Mouse (Mus musculus) heart, embryonic 15.5 days (tissue): ENCODE results near the gene Pde4a. TPM values are rescaled to one million over a fixed set of nuclear protein-coding genes. Genes with fewer than 3 reads are reported as not detected.

ENCODE experiments used
- ATAC-seq: fragments of 200-750 bp; cut with Nextera tagmentation; replicated peaks from 2 replicates; pipeline ENCODE4 v1.8.0; 2017; ENCODE audit warnings: low read depth, moderate TSS enrichment; ENCODE audit not compliant: insufficient number of reproducible peaks, insufficient read depth, low FRiP score
- H3K27ac ChIP-seq: fragments of 300-500 bp; sonication (generic); 2 replicates; pipeline ENCODE4 v1.5.1; 2015; ENCODE audit warnings: mild to moderate bottlenecking, inconsistent platforms
- H3K27me3 ChIP-seq: fragments of 300-500 bp; sonication (generic); 2 replicates; pipeline ENCODE4 v1.6.1; 2015; ENCODE audit warnings: inconsistent platforms
- H3K36me3 ChIP-seq: fragments of 300-500 bp; sonication (generic); 2 replicates; pipeline ENCODE4 v1.6.1; 2015; ENCODE audit warnings: mild to moderate bottlenecking, inconsistent platforms
- H3K4me1 ChIP-seq: fragments of 300-500 bp; sonication (generic); replicated peaks from 2 replicates; pipeline ENCODE4 v1.6.1; 2015; ENCODE audit warnings: inconsistent platforms
- H3K4me2 ChIP-seq: fragments of 300-500 bp; sonication (generic); 2 replicates; pipeline ENCODE4 v1.6.1; 2015; ENCODE audit warnings: inconsistent platforms, mild to moderate bottlenecking, moderate library complexity
- H3K4me3 ChIP-seq: fragments of 300-500 bp; sonication (generic); 2 replicates; pipeline ENCODE4 v1.5.1; 2015; ENCODE audit warnings: mild to moderate bottlenecking, inconsistent platforms
- H3K9ac ChIP-seq: fragments of 300-500 bp; sonication (generic); 2 replicates; pipeline ENCODE4 v1.6.1; 2015; ENCODE audit warnings: mild to moderate bottlenecking, inconsistent platforms
- H3K9me3 ChIP-seq: fragments of 300-500 bp; sonication (generic); replicated peaks from 2 replicates; pipeline ENCODE4 v1.6.1; 2016; ENCODE audit warnings: inconsistent platforms
- WGBS: fragments of 180-500 bp; shearing (Covaris S2); methylation state at CpG from one replicate; pipeline ENCODE4 v1.1.7; 2015; ENCODE audit warnings: mixed read lengths; 5-methylcytosine and 5-hydroxymethylcytosine counted together
- polyA plus RNA-seq: library from polyadenylated mRNA; unstranded; fragments of >200 nt; fragmentation: Nextera tagmentation; extraction: Ambion mirVana; gene quantifications from 2 replicates; pipeline ENCODE4 v1.2.1, GENCODE M21; 2015

Gene Pde4a
- polyA plus RNA-seq, 1 experiment from 2014 or later, result 13.0 TPM

DNA sequence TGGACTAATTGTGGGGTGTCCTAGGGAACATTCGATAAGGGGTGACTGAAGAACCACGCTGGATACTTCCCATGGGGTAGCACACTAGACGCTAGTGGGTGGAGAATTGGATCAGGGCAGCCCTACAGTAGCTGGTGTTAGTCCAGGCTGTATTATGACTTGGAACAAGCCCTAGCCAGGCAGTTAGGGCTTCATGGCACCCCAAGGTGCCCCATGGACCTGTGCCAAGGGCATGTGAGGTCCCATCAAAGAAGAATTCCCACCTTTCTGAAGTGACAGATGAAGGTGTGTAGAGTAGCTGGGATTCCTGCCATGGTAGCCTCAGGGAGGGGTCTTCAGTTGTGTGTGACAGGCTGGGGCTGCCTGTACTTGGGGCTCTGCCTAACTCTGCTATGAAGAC lies 1.0 kb downstream of the Pde4a start:
- 31% methylated on average over 3 of the region's 3 CpGs for WGBS
- H3K4me1 ChIP-seq, result peaks cover 55% of the 10 kb centered on the region

DNA sequence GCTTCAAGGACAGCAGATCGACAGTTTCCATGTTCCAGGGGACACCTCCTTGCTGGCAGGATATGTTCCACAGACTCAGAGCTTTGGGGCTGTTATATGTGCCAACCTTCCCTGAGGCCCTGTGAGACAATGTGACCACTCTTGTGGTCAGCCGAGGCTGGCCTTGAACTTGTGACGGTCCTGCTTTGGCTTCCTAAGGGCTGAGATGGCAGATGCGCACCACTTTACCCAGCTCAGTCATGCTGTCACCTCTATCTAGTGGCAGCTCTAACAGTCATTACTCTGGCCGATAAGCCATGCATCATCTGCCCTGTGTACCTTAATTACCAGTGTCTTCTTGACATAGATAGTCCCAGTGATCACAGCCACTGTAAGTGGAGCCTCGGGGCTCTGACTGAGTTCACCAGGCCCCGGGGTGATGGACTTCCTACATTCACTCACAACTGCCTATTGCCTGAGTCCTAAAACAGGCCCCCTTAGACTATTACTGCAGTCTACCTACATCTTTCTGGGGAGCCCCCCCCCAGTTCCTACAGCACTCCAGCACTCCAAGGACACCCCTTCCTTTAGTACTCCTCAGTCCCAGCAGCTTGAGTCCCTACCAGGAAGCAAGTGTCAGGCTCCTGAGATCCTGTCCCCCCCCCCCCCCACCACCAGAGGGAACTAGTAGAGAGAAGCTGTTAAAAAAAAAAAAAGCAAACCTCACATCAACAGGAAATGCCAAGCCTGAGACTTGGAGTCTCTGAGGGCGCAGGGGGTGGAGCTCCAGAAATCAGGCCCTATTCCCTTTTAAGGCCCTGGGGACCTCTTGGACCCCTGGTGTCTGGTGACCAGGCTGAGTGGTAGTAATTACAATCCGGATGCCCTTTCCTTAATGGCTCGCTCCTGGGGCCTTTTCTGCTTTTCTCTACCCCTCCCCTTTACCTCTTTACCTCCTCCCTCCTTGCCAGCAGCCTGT lies 1.9 kb downstream of the Pde4a start:
- Histone ChIP-seq H3K4me2 (peak overlapping the region; percentile 97), H3K4me1 (peaks cover 54% of the 10 kb centered on the region), H3K4me3 (peak overlapping the region; percentile 45), H3K27me3 (peaks cover 41% of the 10 kb centered on the region), H3K36me3 (no peaks in the 10 kb centered on the region), H3K9me3 (no peaks in the 10 kb centered on the region), H3K9ac (peak overlapping the region; percentile 20), H3K27ac (peak overlapping the region; percentile 91)
- ATAC-seq, result no peak
- WGBS, result 50% methylated on average over 10 of the region's 10 CpGs

More for the DNA sequence above, 1.0 kb downstream of the Pde4a start:
- Histone ChIP-seq H3K27ac (no peak overlapping the region), H3K4me3 (peak overlapping the region; percentile 67), H3K4me2 (peak overlapping the region; percentile 97), H3K36me3 (no peaks in the 10 kb centered on the region), H3K27me3 (peaks cover 49% of the 10 kb centered on the region), H3K9ac (peak overlapping the region; percentile 73; the same call in 1 of the 2 replicates), H3K9me3 (no peaks in the 10 kb centered on the region)
- no peak for ATAC-seq

DNA sequence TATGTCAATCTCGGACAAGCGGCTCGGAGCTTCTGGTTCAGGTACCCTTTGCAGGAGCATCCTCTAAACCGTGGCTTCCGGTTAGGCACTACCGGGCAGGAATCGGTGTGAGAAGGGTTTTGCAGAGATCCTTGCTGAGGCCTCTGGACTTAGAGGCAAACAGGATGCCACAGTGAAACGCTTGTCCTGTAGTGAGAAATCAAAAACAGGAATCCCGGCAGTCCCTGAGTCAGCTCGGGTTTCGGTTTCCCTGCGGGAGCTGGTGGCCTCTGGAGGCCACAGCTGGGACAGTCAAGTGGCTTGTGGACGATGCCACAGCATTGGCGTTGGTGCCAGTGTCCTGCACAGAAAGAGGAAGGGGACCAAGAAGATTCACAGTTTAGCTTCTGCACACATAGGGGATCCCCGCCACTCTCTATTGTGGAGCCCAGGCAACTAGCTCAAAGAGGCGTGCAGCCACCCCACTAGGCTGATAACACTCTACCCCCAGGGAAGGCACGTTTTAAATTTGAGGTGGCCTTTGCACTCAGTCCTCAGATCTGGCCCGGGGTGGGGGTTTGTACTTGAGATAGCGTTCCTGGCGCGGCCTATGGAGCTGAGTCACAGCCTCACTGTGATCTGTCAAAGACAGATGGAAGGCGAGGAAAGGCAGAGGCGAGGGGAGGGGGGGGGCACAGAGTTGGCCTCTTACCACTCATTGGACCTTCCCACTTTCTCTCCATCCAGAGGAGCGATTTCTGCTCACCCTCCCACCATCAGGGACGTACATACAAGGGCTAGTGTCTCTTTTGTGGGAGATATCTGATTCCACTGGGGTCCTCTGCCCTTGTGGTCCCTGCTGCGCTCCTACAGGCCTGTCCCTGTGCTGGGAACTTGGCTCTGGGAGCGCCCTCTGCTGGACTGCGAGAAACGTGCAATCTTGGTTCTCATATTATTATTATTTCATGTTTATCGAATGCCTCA lies 2.9 kb downstream of the Pde4a start:
- Histone ChIP-seq H3K9ac (peak overlapping the region; percentile 20), H3K9me3 (no peaks in the 10 kb centered on the region), H3K4me3 (peak overlapping the region; percentile 45), H3K27ac (peak overlapping the region; percentile 91), H3K4me2 (peak overlapping the region; percentile 97), H3K27me3 (peaks cover 33% of the 10 kb centered on the region), H3K4me1 (peaks cover 54% of the 10 kb centered on the region), H3K36me3 (no peaks in the 10 kb centered on the region)
- 2% methylated on average over 30 of the region's 30 CpGs for WGBS
- peak; percentile 79 for ATAC-seq

DNA sequence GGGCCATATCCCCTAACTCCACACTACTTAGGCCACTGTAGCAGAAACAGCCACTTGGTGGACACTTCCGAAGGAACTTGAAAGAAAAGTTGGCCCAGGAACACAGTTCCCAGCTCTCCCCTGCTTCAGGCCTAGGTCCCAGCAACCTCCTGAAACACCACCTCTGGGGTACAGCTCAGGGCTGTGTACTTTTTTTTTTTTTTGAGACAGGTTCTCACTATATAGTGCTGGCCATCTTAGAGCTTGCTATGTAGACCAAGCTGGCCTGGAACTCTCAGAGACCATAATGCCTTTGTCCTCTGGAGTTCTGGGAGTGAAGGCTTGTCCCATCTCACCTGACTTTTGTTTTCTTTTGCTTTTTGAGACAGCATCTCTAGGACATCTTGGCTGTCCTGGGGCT lies 3.6 kb downstream of the Pde4a start:
- Histone ChIP-seq H3K27ac (peak overlapping the region; percentile 91), H3K36me3 (no peaks in the 10 kb centered on the region), H3K9ac (no peak overlapping the region), H3K4me3 (peak overlapping the region; percentile 45; the same call in 1 of the 2 replicates), H3K4me2 (peak overlapping the region; percentile 97), H3K27me3 (peaks cover 26% of the 10 kb centered on the region), H3K4me1 (peaks cover 51% of the 10 kb centered on the region), H3K9me3 (no peaks in the 10 kb centered on the region)
- ATAC-seq, result no peak
- WGBS, result 36% methylated on average over 1 of the region's 1 CpGs

DNA sequence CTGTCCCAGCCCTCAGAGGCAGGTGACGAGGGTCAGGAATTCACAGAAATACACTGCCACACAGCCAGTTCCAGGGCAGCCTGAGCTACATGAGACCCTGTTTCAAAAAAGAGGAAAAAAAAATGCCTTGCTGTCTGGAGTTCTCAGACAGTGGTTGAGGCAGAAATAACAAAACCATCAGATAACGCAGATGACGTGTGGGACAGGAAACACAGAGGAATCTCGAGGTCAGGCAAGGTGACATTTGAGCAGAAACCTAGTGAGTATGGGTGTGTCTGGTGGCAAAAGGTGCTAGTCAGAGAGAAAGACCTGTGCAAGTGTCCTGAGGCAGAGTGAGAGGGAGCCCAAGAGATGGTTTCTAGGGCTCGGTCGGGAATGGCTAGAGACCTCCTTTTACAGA lies 6.8 kb downstream of the Pde4a start:
- 54% methylated on average over 6 of the region's 6 CpGs for WGBS
- no peak for ATAC-seq

DNA sequence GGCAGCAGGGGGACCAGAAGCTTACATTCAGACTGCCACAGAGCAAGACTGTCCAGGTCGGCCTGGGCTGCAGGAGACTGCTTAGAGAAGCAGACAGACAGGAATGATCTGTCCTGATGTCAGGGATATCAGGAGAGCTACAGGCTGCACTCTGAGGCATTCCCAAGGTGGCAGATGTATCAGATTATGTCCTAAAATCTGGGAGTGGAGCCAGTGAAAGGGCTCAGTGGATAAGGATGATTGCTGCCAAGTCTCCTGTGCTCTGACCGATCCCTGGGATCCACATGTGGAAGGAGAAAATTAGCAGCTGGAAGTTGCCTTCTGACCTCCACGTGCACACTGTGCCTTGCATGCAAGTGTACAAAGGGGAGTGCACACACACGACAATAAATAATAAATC lies 14.9 kb downstream of the Pde4a start:
- no peak for ATAC-seq
- 42% methylated on average over 4 of the region's 4 CpGs for WGBS
- no peaks in the 10 kb centered on the region for H3K36me3 ChIP-seq
- no peak overlapping the region for H3K4me3 ChIP-seq
- no peak overlapping the region for H3K9ac ChIP-seq
- H3K27me3 ChIP-seq, result no peaks in the 10 kb centered on the region
- no peak overlapping the region for H3K27ac ChIP-seq
- peaks cover 28% of the 10 kb centered on the region for H3K4me1 ChIP-seq
- H3K4me2 ChIP-seq, result no peak overlapping the region
- H3K9me3 ChIP-seq, result no peaks in the 10 kb centered on the region

More for the DNA sequence above, 6.8 kb downstream of the Pde4a start:
- Histone ChIP-seq H3K4me3 (no peak overlapping the region), H3K27me3 (no peaks in the 10 kb centered on the region), H3K4me2 (no peak overlapping the region), H3K9me3 (no peaks in the 10 kb centered on the region), H3K4me1 (peaks cover 21% of the 10 kb centered on the region), H3K9ac (no peak overlapping the region), H3K27ac (no peak overlapping the region), H3K36me3 (no peaks in the 10 kb centered on the region)

DNA sequence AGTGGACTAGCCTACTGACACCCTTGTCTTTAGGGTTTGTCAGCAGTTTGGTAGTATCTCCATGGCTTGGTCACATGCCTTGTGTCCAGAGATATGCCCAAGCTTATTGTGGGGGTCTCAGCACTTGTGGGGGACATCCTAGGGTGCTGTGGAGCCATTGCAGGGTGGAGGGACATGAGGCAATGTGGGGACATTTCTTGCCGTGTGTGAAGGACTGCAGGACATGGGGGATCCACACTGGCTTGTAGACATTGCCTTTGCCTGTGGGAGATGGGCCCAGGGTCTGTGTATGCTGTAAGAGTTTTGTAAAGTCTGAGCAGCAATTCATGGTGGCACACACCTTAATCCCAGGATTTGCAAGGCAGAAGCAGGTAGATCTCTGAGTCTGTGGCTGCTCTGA lies 15.3 kb downstream of the Pde4a start:
- Histone ChIP-seq H3K27ac (no peak overlapping the region), H3K9me3 (no peaks in the 10 kb centered on the region), H3K36me3 (no peaks in the 10 kb centered on the region), H3K27me3 (no peaks in the 10 kb centered on the region), H3K9ac (no peak overlapping the region), H3K4me3 (no peak overlapping the region), H3K4me2 (peak overlapping the region; percentile 84; the same call in 1 of the 2 replicates), H3K4me1 (peaks cover 33% of the 10 kb centered on the region)
- 70% methylated on average over 1 of the region's 1 CpGs for WGBS
- no peak for ATAC-seq

DNA sequence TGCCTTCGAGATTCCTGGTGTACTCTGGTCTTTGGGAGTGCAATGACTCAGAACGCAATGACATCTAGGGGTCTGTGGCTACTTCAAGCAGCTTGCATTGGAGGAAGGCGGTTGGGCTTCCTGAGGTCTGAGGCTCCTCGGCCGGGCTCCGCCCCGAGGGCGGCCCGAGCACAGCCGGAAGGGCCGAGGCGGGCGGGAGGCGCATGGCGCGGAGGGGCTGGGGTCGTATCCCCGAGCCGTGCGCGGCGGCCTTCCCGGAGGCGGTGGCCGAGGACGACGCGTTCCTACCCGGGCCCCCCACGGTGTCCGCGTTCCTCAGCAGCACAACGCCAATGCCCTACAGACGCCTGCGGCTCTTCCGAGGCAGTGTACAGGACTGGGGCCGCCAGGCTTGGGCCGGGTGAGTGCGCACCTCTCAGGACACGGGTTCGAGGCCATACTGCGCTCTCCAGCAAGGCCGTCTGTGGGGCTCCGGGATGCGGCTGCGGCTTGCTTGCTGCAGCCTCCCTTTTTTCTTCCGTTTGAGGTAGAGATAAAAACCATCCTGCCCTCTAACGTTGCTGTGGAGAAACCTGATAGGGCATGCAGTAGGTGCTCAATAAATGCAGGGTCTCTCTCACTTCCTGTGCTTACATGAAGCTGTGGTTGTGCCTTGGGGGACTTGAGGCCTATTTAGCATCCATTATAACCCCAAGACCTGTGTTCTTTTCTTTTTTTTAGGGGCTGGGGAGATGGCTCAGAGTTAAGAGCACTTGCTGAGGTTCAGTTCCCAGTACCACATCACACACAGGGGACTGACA lies 16.1 kb downstream of the Pde4a start:
- 0 out of 2 replicates have a peak overlapping the region, but pooled peaks have one; percentile 17 for H3K27ac ChIP-seq

DNA sequence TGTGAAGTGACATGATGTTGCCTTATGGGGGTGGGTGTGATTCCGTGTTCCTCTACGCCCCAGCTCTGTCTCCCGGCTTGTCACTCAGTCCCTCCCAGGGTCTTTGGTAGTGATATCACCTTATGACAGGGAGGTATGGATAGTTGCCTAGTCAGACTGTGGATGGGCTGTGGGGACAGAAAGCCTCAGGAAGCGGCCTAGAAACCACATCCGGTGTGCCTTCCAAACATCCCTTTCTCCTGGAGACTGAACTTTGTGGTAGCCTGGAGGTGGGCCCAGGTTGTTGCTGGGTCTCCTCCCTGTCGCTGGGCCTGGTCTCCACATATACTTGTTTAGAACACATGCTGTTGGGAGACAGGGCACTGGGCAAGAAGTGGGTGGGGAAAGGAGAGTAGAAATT lies 17.9 kb downstream of the Pde4a start:
- H3K27ac ChIP-seq, result no peak overlapping the region
- H3K36me3 ChIP-seq, result no peaks in the 10 kb centered on the region
- no peaks in the 10 kb centered on the region for H3K9me3 ChIP-seq
- peak overlapping the region; percentile 56; the same call in 1 of the 2 replicates for H3K4me3 ChIP-seq
- H3K4me2 ChIP-seq, result peak overlapping the region; percentile 73; the same call in 1 of the 2 replicates
- no peak for ATAC-seq
- WGBS, result 77% methylated on average over 6 of the region's 6 CpGs
- no peaks in the 10 kb centered on the region for H3K27me3 ChIP-seq
- no peak overlapping the region for H3K9ac ChIP-seq
- H3K4me1 ChIP-seq, result peaks cover 38% of the 10 kb centered on the region

More for the DNA sequence above, 16.1 kb downstream of the Pde4a start:
- Histone ChIP-seq H3K27me3 (no peaks in the 10 kb centered on the region), H3K9me3 (no peaks in the 10 kb centered on the region), H3K9ac (peak overlapping the region; percentile 57), H3K4me3 (peak overlapping the region; percentile 55), H3K36me3 (no peaks in the 10 kb centered on the region), H3K4me2 (peak overlapping the region; percentile 84), H3K4me1 (peaks cover 38% of the 10 kb centered on the region)
- ATAC-seq, result peak; percentile 36; the same call in 1 of the 2 replicates
- 4% methylated on average over 48 of the region's 48 CpGs for WGBS

DNA sequence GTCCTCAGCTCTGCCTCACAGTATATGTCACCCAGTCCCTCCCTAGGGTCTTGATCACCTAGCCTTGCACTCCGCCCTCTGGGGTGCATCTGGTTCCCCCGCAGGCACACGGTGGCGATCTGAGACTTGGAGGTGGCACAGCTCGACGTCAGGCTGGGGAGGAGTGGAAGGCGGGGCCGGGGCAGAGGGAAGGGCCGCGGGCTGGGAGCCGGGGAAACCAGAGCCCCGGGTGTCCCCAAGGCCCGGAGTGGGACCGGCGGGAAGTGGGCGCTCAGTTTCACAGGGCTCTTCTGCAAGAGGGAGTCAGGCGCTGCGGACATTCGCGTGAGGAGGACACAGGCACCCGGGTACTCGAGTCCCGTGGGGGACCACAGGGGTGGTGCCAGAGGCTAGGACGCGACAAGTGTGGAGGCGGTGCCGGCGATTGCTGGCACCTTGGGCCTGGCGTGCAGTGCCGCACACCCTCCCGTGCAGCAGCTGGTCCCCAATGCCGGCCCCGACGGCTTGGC lies 18.4 kb downstream of the Pde4a start:
- no peaks in the 10 kb centered on the region for H3K36me3 ChIP-seq
- peak; percentile 67 for ATAC-seq
- 7% methylated on average over 34 of the region's 34 CpGs for WGBS
- peaks cover 38% of the 10 kb centered on the region for H3K4me1 ChIP-seq
- H3K4me2 ChIP-seq, result peak overlapping the region; percentile 73
- no peaks in the 10 kb centered on the region for H3K27me3 ChIP-seq
- H3K4me3 ChIP-seq, result peak overlapping the region; percentile 56
- peak overlapping the region; percentile 67 for H3K27ac ChIP-seq
- peak overlapping the region; percentile 58 for H3K9ac ChIP-seq
- H3K9me3 ChIP-seq, result no peaks in the 10 kb centered on the region
